Mouse (Mus musculus): ENCODE measurements around the gene Stxbp4. TPM values are rescaled to one million over a fixed set of nuclear protein-coding genes. Genes with fewer than 3 reads are reported as not detected.

Stxbp4 gene
- polyA plus RNA-seq, 2 experiments = 11.1 to 21.8 TPM

DNA sequence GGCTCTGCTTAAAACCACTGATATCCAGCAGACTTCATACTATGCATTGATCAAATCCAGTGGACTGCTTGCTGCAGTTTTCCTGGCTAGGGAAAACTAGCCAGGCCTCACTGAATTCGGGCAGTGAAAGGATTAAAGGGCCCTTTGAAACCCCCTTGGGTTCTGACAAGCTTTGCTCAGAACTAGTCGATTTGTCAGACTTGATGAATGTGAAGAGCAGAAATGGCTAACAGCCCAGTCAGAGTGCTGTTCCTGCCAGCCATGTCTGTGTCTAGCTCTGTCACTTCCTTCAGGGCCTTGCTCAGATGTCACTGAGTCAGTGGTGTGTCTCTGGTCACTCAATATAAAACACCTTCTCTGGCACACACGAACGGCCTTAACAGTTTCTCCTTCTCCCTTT lies 136.0 kb downstream of the Stxbp4 start:
- Histone ChIP-seq H3K4me3 (replicated peaks; ENCODE audit: low read length) (no peak overlapping the region), H3K36me3 (ENCODE audit: control insufficient read depth, insufficient read depth, low read length) (no peaks in the 10 kb centered on the region), H3K4me2 (replicated peaks; ENCODE audit: low read depth, low read length, severe bottlenecking) (no peak overlapping the region), H3K9me3 (ENCODE audit: control insufficient read depth, low read length) (no peaks in the 10 kb centered on the region), H3K27me3 (ENCODE audit: control insufficient read depth, insufficient read depth, low read length) (no peaks in the 10 kb centered on the region), H3K27ac (replicated peaks; ENCODE audit: low read depth, low read length) (no peak overlapping the region), H3K4me1 (ENCODE audit: control insufficient read depth, insufficient read depth, low read length) (no peaks in the 10 kb centered on the region), H3K9ac (ENCODE audit: low read depth, low read length, severe bottlenecking) (no peak overlapping the region)
- no peak for DNase-seq (ENCODE audit: low spot score)
- no peak for TF ChIP-seq POLR2A (IDR thresholded peaks at IDR 0.05; ENCODE audit: borderline replicate concordance, extremely low read depth, insufficient read depth, insufficient read length)
- WGBS = 59% methylated on average over 4 of the region's 4 CpGs
- no peak for ATAC-seq (ENCODE audit: low FRiP score, low read depth)

DNA sequence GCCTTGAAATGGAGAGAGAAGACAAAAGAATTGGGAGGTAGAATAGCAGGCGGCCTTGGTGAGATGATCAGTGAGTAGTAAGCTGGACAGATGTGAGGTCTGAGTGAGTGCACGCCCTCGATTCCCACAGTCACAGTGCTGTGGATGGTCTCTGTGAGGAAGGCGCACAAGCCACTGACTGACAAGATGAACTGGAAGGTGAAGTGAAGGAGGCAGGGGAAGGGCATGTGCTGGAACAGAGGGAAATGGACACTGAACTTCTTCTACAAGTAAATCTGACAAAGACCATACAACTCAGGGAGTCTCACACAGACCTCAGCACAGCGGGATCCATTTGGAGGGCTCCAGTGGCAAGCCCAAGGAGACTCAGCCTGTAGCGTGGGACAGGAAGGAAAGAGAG lies 138.0 kb downstream of the Stxbp4 start:
- H3K4me1 ChIP-seq (ENCODE audit: control insufficient read depth, insufficient read depth, low read length) = no peaks in the 10 kb centered on the region
- 94% methylated on average over 6 of the region's 6 CpGs for WGBS
- H3K27ac ChIP-seq (replicated peaks; ENCODE audit: low read depth, low read length) = no peak overlapping the region
- H3K4me3 ChIP-seq (replicated peaks; ENCODE audit: low read length) = no peak overlapping the region
- no peaks in the 10 kb centered on the region for H3K36me3 ChIP-seq (ENCODE audit: control insufficient read depth, insufficient read depth, low read length)
- DNase-seq (ENCODE audit: low spot score) = no peak
- H3K27me3 ChIP-seq (ENCODE audit: control insufficient read depth, insufficient read depth, low read length) = no peaks in the 10 kb centered on the region
- ATAC-seq (ENCODE audit: low FRiP score, low read depth) = no peak
- H3K4me2 ChIP-seq (replicated peaks; ENCODE audit: low read depth, low read length, severe bottlenecking) = no peak overlapping the region
- TF ChIP-seq POLR2A (IDR thresholded peaks at IDR 0.05; ENCODE audit: borderline replicate concordance, extremely low read depth, insufficient read depth, insufficient read length) = no peak
- no peaks in the 10 kb centered on the region for H3K9me3 ChIP-seq (ENCODE audit: control insufficient read depth, low read length)
- no peak overlapping the region for H3K9ac ChIP-seq (ENCODE audit: low read depth, low read length, severe bottlenecking)

DNA sequence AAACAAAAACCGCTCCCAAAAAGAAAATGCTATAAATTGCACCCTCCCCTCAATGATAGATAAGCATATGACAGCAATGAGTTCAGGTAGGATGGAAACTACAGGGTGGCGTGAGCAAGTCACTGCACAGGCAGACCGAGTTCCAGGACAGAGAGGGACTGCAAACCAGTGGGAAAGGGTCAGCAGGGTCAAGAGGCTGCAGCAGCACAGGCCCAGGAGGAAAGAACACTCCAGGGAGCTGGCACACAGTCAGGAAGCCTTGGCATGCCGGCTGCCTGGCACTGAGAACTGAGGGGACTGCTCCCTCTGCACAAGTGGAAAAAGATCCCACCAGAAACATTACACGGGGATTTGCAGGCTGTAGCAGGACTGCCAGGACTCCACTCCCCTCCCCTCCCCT lies 139.4 kb downstream of the Stxbp4 start:
- TF ChIP-seq POLR2A (IDR thresholded peaks at IDR 0.05; ENCODE audit: borderline replicate concordance, extremely low read depth, insufficient read depth, insufficient read length) = no peak
- no peak overlapping the region for H3K4me3 ChIP-seq (replicated peaks; ENCODE audit: low read length)
- H3K27me3 ChIP-seq (ENCODE audit: control insufficient read depth, insufficient read depth, low read length) = no peaks in the 10 kb centered on the region
- H3K4me1 ChIP-seq (ENCODE audit: control insufficient read depth, insufficient read depth, low read length) = no peaks in the 10 kb centered on the region
- no peak overlapping the region for H3K9ac ChIP-seq (ENCODE audit: low read depth, low read length, severe bottlenecking)
- H3K9me3 ChIP-seq (ENCODE audit: control insufficient read depth, low read length) = no peaks in the 10 kb centered on the region
- 66% methylated on average over 5 of the region's 5 CpGs for WGBS
- no peak overlapping the region for H3K4me2 ChIP-seq (replicated peaks; ENCODE audit: low read depth, low read length, severe bottlenecking)
- no peak overlapping the region for H3K27ac ChIP-seq (replicated peaks; ENCODE audit: low read depth, low read length)
- H3K36me3 ChIP-seq (ENCODE audit: control insufficient read depth, insufficient read depth, low read length) = peaks cover 10% of the 10 kb centered on the region; the same call in 1 of the 2 replicates
- no peak for ATAC-seq (ENCODE audit: low FRiP score, low read depth)
- DNase-seq (ENCODE audit: low spot score) = no peak

GRCm38 (mm10) chr11:90494981-90495380 lies 142.9 kb downstream of the Stxbp4 start:
- Histone ChIP-seq H3K27me3 (ENCODE audit: control insufficient read depth, insufficient read depth, low read length) (no peaks in the 10 kb centered on the region), H3K4me2 (replicated peaks; ENCODE audit: low read depth, low read length, severe bottlenecking) (no peak overlapping the region), H3K27ac (replicated peaks; ENCODE audit: low read depth, low read length) (no peak overlapping the region), H3K4me3 (replicated peaks; ENCODE audit: low read length) (no peak overlapping the region), H3K4me1 (ENCODE audit: control insufficient read depth, insufficient read depth, low read length) (no peaks in the 10 kb centered on the region), H3K9me3 (ENCODE audit: control insufficient read depth, low read length) (no peaks in the 10 kb centered on the region), H3K9ac (ENCODE audit: low read depth, low read length, severe bottlenecking) (no peak overlapping the region), H3K36me3 (ENCODE audit: control insufficient read depth, insufficient read depth, low read length) (peaks cover 14% of the 10 kb centered on the region; the same call in 1 of the 2 replicates)
- ATAC-seq (ENCODE audit: low FRiP score, low read depth) (no peak), DNase-seq (ENCODE audit: low spot score) (no peak)
- WGBS = 53% methylated on average over 1 of the region's 1 CpGs
- TF ChIP-seq POLR2A (IDR thresholded peaks at IDR 0.05; ENCODE audit: borderline replicate concordance, extremely low read depth, insufficient read depth, insufficient read length) = no peak

- ATAC-seq (ENCODE audit: low FRiP score, low read depth) (no peak), DNase-seq (ENCODE audit: low spot score) (no peak)
- Histone ChIP-seq H3K9ac (ENCODE audit: low read depth, low read length, severe bottlenecking) (no peak overlapping the region), H3K4me2 (replicated peaks; ENCODE audit: low read depth, low read length, severe bottlenecking) (no peak overlapping the region), H3K4me1 (ENCODE audit: control insufficient read depth, insufficient read depth, low read length) (no peaks in the 10 kb centered on the region), H3K9me3 (ENCODE audit: control insufficient read depth, low read length) (no peaks in the 10 kb centered on the region), H3K27me3 (ENCODE audit: control insufficient read depth, insufficient read depth, low read length) (no peaks in the 10 kb centered on the region), H3K36me3 (ENCODE audit: control insufficient read depth, insufficient read depth, low read length) (peaks cover 27% of the 10 kb centered on the region), H3K27ac (replicated peaks; ENCODE audit: low read depth, low read length) (no peak overlapping the region), H3K4me3 (replicated peaks; ENCODE audit: low read length) (no peak overlapping the region)
- no peak for TF ChIP-seq POLR2A (IDR thresholded peaks at IDR 0.05; ENCODE audit: borderline replicate concordance, extremely low read depth, insufficient read depth, insufficient read length)
- 92% methylated on average over 4 of the region's 4 CpGs for WGBS
Observed at GRCm38 (mm10) chr11:90492511-90492910, 145.4 kb downstream of the Stxbp4 start.

GRCm38 (mm10) chr11:90489166-90489565 lies 148.7 kb downstream of the Stxbp4 start:
- 92% methylated on average over 10 of the region's 10 CpGs for WGBS
- TF ChIP-seq POLR2A (IDR thresholded peaks at IDR 0.05; ENCODE audit: borderline replicate concordance, extremely low read depth, insufficient read depth, insufficient read length) = no peak

More at GRCm38 (mm10) chr11:90489166-90489565, 148.7 kb downstream of the Stxbp4 start:
- Histone ChIP-seq H3K4me3 (replicated peaks; ENCODE audit: low read length) (no peak overlapping the region), H3K9ac (ENCODE audit: low read depth, low read length, severe bottlenecking) (no peak overlapping the region), H3K4me1 (ENCODE audit: control insufficient read depth, insufficient read depth, low read length) (no peaks in the 10 kb centered on the region), H3K4me2 (replicated peaks; ENCODE audit: low read depth, low read length, severe bottlenecking) (no peak overlapping the region), H3K27me3 (ENCODE audit: control insufficient read depth, insufficient read depth, low read length) (no peaks in the 10 kb centered on the region), H3K9me3 (ENCODE audit: control insufficient read depth, low read length) (no peaks in the 10 kb centered on the region), H3K27ac (replicated peaks; ENCODE audit: low read depth, low read length) (no peak overlapping the region), H3K36me3 (ENCODE audit: control insufficient read depth, insufficient read depth, low read length) (peaks cover 29% of the 10 kb centered on the region)
- DNase-seq (ENCODE audit: low spot score) (no peak), ATAC-seq (ENCODE audit: low FRiP score, low read depth) (no peak)
